Mouse (Mus musculus): Measurements from ENCODE around the gene Fam169a. TPM values are rescaled to one million over a fixed set of nuclear protein-coding genes. Genes with fewer than 3 reads are reported as not detected.

Gene Fam169a
- polyA plus RNA-seq (2021): 0.31 TPM

DNA sequence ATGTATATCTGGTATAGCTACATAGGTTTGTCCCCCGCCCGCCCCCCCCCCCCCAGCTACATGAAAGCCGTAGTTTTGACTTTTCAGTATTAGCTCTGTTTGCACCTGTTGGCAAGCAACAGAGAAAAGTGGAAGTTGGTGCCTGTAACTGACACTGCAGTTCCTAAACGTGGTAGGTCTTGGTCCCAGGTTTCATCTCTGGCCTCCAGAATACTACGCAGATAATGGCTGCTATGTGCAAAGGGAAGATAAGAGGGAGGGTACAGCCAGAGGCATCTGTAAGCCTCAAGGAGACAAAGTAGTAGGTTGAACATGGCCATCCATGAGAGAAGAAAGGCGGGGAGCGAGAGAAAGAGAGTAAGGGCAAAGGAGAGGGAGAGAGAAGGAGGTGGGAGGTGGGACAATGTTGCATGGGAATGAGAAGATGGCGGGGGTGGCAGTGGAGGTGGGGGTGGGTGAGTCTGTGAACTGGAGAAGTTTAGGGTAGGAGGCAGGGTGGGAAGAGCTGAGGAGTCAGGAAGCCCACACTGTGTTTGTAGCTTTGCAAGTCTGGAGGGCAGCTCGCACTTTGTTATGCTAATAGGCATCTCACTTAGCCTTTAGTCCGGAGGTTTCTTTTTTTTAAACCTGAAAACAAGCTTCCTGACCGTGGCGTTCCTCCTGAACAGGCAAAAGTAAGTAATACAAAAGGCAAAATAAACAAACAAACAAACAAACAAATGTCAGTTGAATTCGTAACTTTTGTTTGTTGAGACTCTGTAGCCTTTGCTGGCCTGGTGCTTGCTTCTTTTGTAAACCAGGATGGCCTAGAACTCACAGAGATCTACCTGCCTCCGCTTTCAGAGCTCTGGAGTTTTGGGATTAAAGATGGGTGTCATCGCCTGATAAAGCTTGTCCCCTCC is at the start of gene Fam169a:
TSS of gene Fam169a (plus strand) at position 638 of the 902 bp plus-strand sequence.
- no peak for TF ChIP-seq CTCF (IDR thresholded peaks at IDR 0.05)
- DNase-seq (ENCODE audit: low read depth, low spot score): no peak
- ATAC-seq: no peak
- in situ Hi-C loops (cut with MboI; ENCODE audit: low pct_unique_long_range_greater_than_20kb): loop anchor here (25.0 kb wide), 1 partner anchor 330 kb away; the partner anchor contains the start of gene Ankrd31
- peaks cover 13% of the 10 kb centered on the region for H3K27me3 ChIP-seq
- ChIA-PET POLR2A (no interaction called here), CTCF (interaction anchor here (1.0 kb wide), 1 partner anchor 215 kb away, joined by 3 read pairs; no protein-coding TSS in a partner anchor)

DNA sequence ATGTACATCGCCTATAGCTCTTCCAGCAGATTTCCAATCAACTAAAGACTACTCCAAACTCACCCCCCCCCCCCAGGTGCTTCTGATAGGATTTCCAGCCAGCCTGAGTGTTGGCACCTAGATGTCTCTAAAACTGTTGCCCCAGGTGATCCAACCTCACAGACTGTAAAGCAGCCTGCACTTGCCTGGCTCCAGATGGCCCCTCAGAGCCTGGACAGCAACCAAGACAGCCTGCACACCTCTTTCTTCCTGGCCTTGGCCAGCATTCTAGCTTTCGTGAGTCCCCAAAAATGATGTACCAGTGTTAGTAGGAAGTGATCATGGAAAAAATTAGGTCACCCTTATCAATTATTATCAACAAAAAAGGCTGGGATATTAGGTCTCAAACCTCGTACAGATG is 49.4 kb upstream of the Fam169a start:
- CTCF ChIA-PET: interaction anchor here (0.7 to 0.9 kb wide), 3 partner anchors 9 to 59 kb away, joined by 3 read pairs; no protein-coding TSS in a partner anchor
- DNase-seq (ENCODE audit: low read depth, low spot score) (no peak), ATAC-seq (no peak)
- no peak for TF ChIP-seq CTCF (IDR thresholded peaks at IDR 0.05)
- no peaks in the 10 kb centered on the region for H3K27me3 ChIP-seq
- POLR2A ChIA-PET: interaction anchor here (0.7 kb wide), 1 partner anchor 58 kb away, joined by 4 read pairs; no protein-coding TSS in a partner anchor
- in situ Hi-C loops (cut with MboI; ENCODE audit: low pct_unique_long_range_greater_than_20kb): no loop called here

DNA sequence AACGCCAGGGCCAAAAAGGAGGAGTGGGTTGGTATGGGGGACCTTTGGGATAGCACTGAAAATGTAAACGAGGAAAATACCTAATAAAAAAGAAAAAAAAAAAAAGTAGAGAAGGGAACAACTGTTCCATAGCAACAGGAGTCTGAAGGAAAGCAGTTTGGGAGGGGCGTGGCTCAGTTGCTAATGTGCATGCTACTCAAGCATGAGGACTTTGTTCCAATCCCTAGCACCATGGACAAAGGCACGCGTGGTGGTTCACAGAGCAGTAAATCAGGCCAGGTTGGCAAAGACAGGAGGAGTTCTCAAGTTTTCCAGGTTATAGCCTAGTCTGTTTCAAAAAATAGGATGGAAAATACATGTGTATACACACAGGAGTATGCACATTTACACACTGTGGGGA is 47.0 kb upstream of the Fam169a start:
- CTCF ChIA-PET: no interaction called here
- in situ Hi-C loops (cut with MboI; ENCODE audit: low pct_unique_long_range_greater_than_20kb): no loop called here
- no peaks in the 10 kb centered on the region for H3K27me3 ChIP-seq
- DNase-seq (ENCODE audit: low read depth, low spot score) (no peak), ATAC-seq (no peak)
- TF ChIP-seq CTCF (IDR thresholded peaks at IDR 0.05): no peak
- POLR2A ChIA-PET: interaction anchor here (0.6 kb wide), 1 partner anchor 36 kb away, joined by 4 read pairs; no protein-coding TSS in a partner anchor

GRCm38 (mm10) chr13:97021906-97022305 is 45.2 kb upstream of the Fam169a start:
- no peak for TF ChIP-seq CTCF (IDR thresholded peaks at IDR 0.05)
- no peaks in the 10 kb centered on the region for H3K27me3 ChIP-seq
- in situ Hi-C loops (cut with MboI; ENCODE audit: low pct_unique_long_range_greater_than_20kb): no loop called here
- CTCF ChIA-PET: no interaction called here
- no peak for ATAC-seq
- POLR2A ChIA-PET: no interaction called here
- no peak for DNase-seq (ENCODE audit: low read depth, low spot score)

DNA sequence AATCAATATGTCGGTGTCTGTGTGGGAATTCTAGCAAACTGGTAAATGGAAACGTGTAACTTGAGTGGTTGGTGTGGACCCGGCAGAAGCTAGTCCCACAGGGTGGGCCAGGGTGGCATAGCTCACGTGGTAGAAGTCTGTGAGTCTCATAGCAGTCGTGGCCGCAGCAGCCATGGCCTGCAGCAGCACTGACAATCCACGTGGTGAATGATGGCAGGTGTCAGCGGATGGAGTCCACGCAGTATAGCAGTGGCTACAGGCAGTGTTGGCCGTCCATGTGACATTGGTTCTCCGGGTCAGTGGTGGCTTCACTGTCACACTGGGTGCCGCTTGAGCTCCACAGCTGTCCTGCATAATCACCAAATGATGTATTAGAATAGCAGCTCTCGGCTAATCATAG is 37.0 kb upstream of the Fam169a start:
- ATAC-seq (no peak), DNase-seq (ENCODE audit: low read depth, low spot score) (no peak)
- CTCF ChIA-PET: interaction anchor here (1.0 kb wide), 1 partner anchor 23 kb away, joined by 3 read pairs; no protein-coding TSS in a partner anchor
- no peaks in the 10 kb centered on the region for H3K27me3 ChIP-seq
- TF ChIP-seq CTCF (IDR thresholded peaks at IDR 0.05): no peak
- in situ Hi-C loops (cut with MboI; ENCODE audit: low pct_unique_long_range_greater_than_20kb): no loop called here
- POLR2A ChIA-PET: no interaction called here

- CTCF ChIA-PET: no interaction called here
- in situ Hi-C loops (cut with MboI; ENCODE audit: low pct_unique_long_range_greater_than_20kb): no loop called here
These were observed 32.8 kb upstream of the Fam169a start, which contains the start of gene 1700029F12Rik for GRCm38 (mm10) chr13:97034262-97034661. TSS of gene 1700029F12Rik (minus strand) at chr13:97034362.

GRCm38 (mm10) chr13:97051158-97051557 is 15.9 kb upstream of the Fam169a start:
- ChIA-PET POLR2A (no interaction called here), CTCF (no interaction called here)
- ATAC-seq (peak; percentile 31), DNase-seq (ENCODE audit: low read depth, low spot score) (peak; percentile 39)
- no peak for TF ChIP-seq CTCF (IDR thresholded peaks at IDR 0.05)
- in situ Hi-C loops (cut with MboI; ENCODE audit: low pct_unique_long_range_greater_than_20kb): loop anchor here (10.0 to 25.0 kb wide), 2 partner anchors 196 to 314 kb away; partner anchors contain the start of gene Ankrd31
- no peaks in the 10 kb centered on the region for H3K27me3 ChIP-seq

More at GRCm38 (mm10) chr13:97034262-97034661, 32.8 kb upstream of the Fam169a start, which contains the start of gene 1700029F12Rik:
- POLR2A ChIA-PET: no interaction called here
- no peak for TF ChIP-seq CTCF (IDR thresholded peaks at IDR 0.05)
- DNase-seq (ENCODE audit: low read depth, low spot score): no peak
- ATAC-seq: no peak
- H3K27me3 ChIP-seq: no peaks in the 10 kb centered on the region

DNA sequence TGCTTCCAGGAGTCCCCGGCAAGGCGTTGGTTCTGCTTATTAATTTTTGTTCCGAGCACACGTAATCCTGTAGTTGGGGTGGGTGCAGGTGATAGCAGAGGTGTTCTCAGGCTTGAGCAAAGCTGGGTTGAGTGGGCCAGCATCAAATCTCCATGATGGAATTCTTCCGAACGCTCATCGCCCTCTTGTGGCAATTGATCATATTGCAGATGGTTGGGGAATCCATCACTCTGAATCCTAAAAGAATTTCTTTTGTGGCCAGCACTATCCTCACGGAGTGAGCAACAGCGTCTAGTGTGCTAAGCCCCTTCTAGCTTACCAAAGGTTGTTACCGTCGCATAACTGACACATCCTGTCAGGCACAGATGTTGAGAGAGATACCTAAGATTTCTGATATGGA is 14.4 kb upstream of the Fam169a start:
- ChIA-PET CTCF (interaction anchor here (1.1 to 1.6 kb wide), 4 partner anchors 9 to 195 kb away, joined by 3 to 5 read pairs (median 3); no protein-coding TSS in a partner anchor), POLR2A (no interaction called here)
- ATAC-seq (no peak), DNase-seq (ENCODE audit: low read depth, low spot score) (peak; percentile 6)
- H3K27me3 ChIP-seq: no peaks in the 10 kb centered on the region
- in situ Hi-C loops (cut with MboI; ENCODE audit: low pct_unique_long_range_greater_than_20kb): loop anchor here (10.0 to 25.0 kb wide), 2 partner anchors 198 to 315 kb away; partner anchors contain the start of gene Ankrd31
- peak; percentile 73 for TF ChIP-seq CTCF (IDR thresholded peaks at IDR 0.05)

- TF ChIP-seq CTCF (IDR thresholded peaks at IDR 0.05): no peak
- ChIA-PET CTCF (interaction anchor here (1.1 to 1.6 kb wide), 3 partner anchors 7 to 196 kb away, joined by 3 to 5 read pairs (median 3); no protein-coding TSS in a partner anchor), POLR2A (no interaction called here)
- ATAC-seq: no peak
- no peak for DNase-seq (ENCODE audit: low read depth, low spot score)
- no peaks in the 10 kb centered on the region for H3K27me3 ChIP-seq
- in situ Hi-C loops (cut with MboI; ENCODE audit: low pct_unique_long_range_greater_than_20kb): loop anchor here (10.0 to 25.0 kb wide), 2 partner anchors 199 to 317 kb away; partner anchors contain the start of gene Ankrd31
These were observed 13.2 kb upstream of the Fam169a start for GRCm38 (mm10) chr13:97053844-97054243.

GRCm38 (mm10) chr13:97057817-97058216 is 9.3 kb upstream of the Fam169a start:
- ChIA-PET POLR2A (no interaction called here), CTCF (no interaction called here)
- no peak for ATAC-seq
- in situ Hi-C loops (cut with MboI; ENCODE audit: low pct_unique_long_range_greater_than_20kb): loop anchor here (10.0 to 25.0 kb wide), 2 partner anchors 203 to 321 kb away; partner anchors contain the start of gene Ankrd31
- DNase-seq (ENCODE audit: low read depth, low spot score): no peak
- TF ChIP-seq CTCF (IDR thresholded peaks at IDR 0.05): no peak
- H3K27me3 ChIP-seq: no peaks in the 10 kb centered on the region

Measured in Patski (cell line).